Mouse (Mus musculus) layer of hippocampus, adult 11-12 months (tissue): Measurements from ENCODE around the gene Gm49383.

Experiments
- DNase-seq: peaks from one replicate; pipeline ENCODE4 v3.0.0; 2022; ENCODE audit warnings: low spot score

Gm49383 gene

GRCm38 (mm10) chr12:69196444-69197377, at the start of gene Gm49383:
Gene Gm49383 (minus strand): TSS chr12:69197104.
- DNase-seq: peak; percentile 71

GRCm38 (mm10) chr12:69241771-69242431, 45.0 kb upstream of the Gm49383 start:
- DNase-seq: peak; percentile 65

GRCm38 (mm10) chr12:69241405-69241770, 44.5 kb upstream of the Gm49383 start:
- no peak for DNase-seq

- no peak for DNase-seq
Measured at GRCm38 (mm10) chr12:69240876-69241275, 44.0 kb upstream of the Gm49383 start, which contains the start of gene Klhdc1. Gene Klhdc1 (plus strand): TSS chr12:69241176.

GRCm38 (mm10) chr12:69238284-69238683, 41.4 kb upstream of the Gm49383 start:
- DNase-seq: no peak

- DNase-seq: no peak
Measured at GRCm38 (mm10) chr12:69235782-69236181, 38.9 kb upstream of the Gm49383 start.

- DNase-seq: no peak
Measured at GRCm38 (mm10) chr12:69229251-69229650, 32.3 kb upstream of the Gm49383 start.

GRCm38 (mm10) chr12:69227776-69228466, 31.0 kb upstream of the Gm49383 start, which contains the start of gene Pole2:
Gene Pole2 (minus strand): TSS chr12:69228195.
- DNase-seq: peak; percentile 77

GRCm38 (mm10) chr12:69220613-69221277, 23.8 kb upstream of the Gm49383 start:
- DNase-seq: no peak

- DNase-seq: no peak
Measured at GRCm38 (mm10) chr12:69216587-69216986, 19.7 kb upstream of the Gm49383 start.

GRCm38 (mm10) chr12:69215000-69215785, 18.3 kb upstream of the Gm49383 start:
- DNase-seq: peak; percentile 76

GRCm38 (mm10) chr12:69214393-69214792, 17.5 kb upstream of the Gm49383 start:
- no peak for DNase-seq

- DNase-seq: no peak
Measured at GRCm38 (mm10) chr12:69213186-69213777, 16.4 kb upstream of the Gm49383 start.

- no peak for DNase-seq
Measured at GRCm38 (mm10) chr12:69211057-69211456, 14.2 kb upstream of the Gm49383 start.

- no peak for DNase-seq
Measured at GRCm38 (mm10) chr12:69210056-69210979, 13.4 kb upstream of the Gm49383 start.

- DNase-seq: no peak
Measured at GRCm38 (mm10) chr12:69208520-69208919, 11.6 kb upstream of the Gm49383 start.

GRCm38 (mm10) chr12:69207926-69208325, 11.0 kb upstream of the Gm49383 start:
- DNase-seq: no peak

- DNase-seq: no peak
Measured at GRCm38 (mm10) chr12:69207396-69207795, 10.5 kb upstream of the Gm49383 start.

- no peak for DNase-seq
Measured at GRCm38 (mm10) chr12:69204052-69204833, 7.3 kb upstream of the Gm49383 start, which contains the start of gene Gm49384. Gene Gm49384 (minus strand): TSS chr12:69204267.
